Mouse (Mus musculus) urinary bladder, postnatal 4 days (tissue): ENCODE data around the gene Mtmr1.

Experiments
- DNase-seq, 2 experiments: peaks; one replicate each; pipeline ENCODE4 v3.0.0; 2021 to 2022; ENCODE audit warnings: low spot score in 2 of 2

Mtmr1 gene

DNA sequence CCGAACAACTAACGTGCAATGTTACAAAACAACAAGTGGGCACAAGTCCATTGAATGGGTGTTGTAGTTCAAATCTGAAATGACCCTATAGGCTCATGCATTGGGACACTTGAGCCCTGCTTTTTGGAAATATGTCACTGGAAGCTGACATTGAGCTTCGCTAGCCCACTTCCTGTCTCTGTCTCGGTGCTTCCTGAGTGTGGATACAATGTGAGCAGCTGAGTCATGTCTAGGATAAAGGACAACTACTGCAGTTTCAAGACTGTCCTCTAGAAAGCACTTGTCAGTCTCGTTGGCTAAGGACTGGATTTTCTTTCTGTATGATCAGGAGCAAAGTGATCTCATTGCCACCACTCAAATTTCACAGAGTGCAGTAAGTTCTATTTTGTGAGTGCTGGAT lies 78.4 kb downstream of the Mtmr1 start:
- no peak for DNase-seq

DNA sequence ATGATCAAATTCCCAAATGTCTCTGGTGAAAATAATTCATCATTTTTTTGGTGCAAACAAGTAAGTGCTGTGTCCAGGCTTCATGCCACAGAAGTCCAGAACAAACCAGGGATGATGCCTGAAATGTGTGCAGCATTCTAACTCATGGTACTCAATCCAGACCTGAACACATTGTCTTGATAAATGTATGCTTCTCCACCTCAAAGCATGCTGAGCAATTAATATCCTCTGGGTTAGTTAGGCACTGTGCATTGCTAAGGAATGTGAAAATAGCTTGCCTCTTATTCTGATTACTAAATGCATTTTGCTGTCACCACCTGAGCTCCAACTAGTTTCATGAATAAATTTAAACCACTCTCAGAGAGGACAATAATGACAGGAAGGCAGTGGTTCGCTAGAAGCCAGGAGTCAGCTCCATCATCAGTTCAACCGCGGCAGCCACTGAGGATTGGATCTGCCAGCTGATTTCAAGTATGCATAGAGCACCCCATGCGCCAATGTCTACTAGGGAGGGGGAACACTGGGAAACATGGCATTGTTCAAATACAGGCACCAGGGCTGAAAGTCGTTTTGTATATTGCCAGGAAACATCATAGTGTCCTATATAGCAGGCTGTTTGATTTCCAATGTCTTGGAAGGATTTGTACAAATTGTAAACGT lies 91.6 kb downstream of the Mtmr1 start:
- DNase-seq, result no peak

DNA sequence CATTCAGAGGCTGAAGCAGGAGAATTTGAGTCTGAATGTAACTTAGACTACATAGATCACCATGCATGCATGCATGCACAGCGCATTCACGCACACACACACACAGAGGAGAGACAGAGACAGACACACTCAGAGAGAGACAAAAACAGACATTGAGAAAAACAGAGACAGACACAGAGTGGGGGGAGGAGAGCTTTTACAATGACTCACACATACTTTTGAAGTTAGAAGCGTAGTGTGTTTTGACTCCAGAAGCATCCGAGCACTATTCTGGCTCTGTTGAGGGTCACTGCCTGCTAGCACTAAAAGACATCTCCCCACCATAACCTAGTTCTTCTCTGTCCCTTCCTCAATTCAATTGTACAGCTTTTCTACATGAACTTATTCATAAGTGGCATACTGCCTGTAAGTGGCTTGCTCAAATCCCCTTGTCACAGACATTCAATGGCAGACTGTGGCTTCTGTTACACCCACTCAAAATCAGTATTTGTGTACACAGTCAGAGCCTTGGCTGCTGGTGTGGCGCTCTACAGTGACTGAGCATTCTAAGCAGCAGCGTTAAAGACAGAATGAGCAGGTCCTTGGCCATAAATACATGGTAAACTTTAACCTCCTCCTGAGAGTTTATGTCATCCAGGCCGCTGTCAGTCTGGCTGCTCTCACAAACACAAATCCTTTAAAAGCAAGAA lies 99.7 kb downstream of the Mtmr1 start:
- no peak for DNase-seq

DNA sequence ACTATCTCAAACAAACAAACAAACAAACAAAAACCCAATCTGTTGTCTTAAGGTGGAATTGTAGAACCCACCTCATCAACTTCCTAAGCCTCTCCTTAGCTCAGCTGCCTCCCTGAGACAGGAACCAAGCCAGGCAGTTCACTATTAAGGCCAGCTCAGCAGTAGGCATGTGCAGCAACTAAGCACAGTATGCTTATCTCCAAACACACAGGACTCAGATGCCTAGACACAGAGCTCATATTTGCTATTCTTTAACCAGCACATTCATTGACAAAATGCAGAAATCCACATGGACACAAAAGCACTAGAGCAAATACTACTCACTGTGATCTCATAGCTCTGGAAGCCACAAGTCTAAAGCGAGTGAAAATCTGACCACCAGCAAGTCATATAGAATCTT lies 100.9 kb downstream of the Mtmr1 start:
- no peak for DNase-seq

DNA sequence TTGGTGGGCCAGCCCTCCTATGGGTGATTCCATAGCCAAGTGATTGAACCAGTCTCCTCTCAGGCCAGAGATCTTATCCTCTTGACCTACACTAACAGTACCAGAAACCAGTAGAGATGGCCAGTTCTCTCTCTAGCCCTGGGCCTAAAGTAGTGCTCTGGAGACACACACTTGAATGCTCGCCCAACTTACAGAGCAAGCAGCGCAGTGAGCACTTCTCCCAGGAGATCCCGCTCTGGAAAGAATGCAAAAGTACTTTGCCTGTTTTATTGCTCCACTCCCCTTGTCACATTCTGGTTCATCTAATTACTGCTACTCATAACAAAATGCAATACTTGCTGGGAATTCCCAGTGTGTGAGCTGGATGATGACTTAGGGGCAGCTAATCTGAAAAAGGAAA lies 102.9 kb downstream of the Mtmr1 start:
- DNase-seq, result no peak
